Mouse (Mus musculus) adrenal gland, postnatal 14 days (tissue): ENCODE measurements around the gene Olfr761. TPM values are rescaled to one million over a fixed set of nuclear protein-coding genes. Genes with fewer than 3 reads are reported as not detected.
"Not testable (repeated sequence)": the region's sequence is repeated elsewhere in the genome, so short reads cannot be mapped to it uniquely, and the experiment has no call there.

Source experiments
- DNase-seq: peaks from one replicate; pipeline ENCODE4 v3.0.0; 2021; ENCODE audit warnings: mixed read lengths
- long read RNA-seq, 2 experiments: library from polyadenylated mRNA; stranded (forward); transcript quantifications; one replicate each; pipeline ENCODE4 v2.0.0; 2021
- total RNA-seq: library from RNA; stranded (reverse); gene quantifications from 2 replicates; pipeline ENCODE4 v1.2.3, GENCODE M21; 2021

Olfr761 gene
- total RNA-seq = not detected in 2 replicates
- long read RNA-seq, experiment 1 = 0 reads
- long read RNA-seq, experiment 2 = 0 reads

- DNase-seq = no peak
These were observed at the start of gene Olfr761 for GRCm38 (mm10) chr17:37952979-37953378. Gene Olfr761 (minus strand): TSS chr17:37953079.

GRCm38 (mm10) chr17:37995635-37996307 is 42.9 kb upstream of the Olfr761 start:
- no peak for DNase-seq

- DNase-seq = no peak
These were observed 37.6 kb upstream of the Olfr761 start for GRCm38 (mm10) chr17:37990453-37990961.

DNA sequence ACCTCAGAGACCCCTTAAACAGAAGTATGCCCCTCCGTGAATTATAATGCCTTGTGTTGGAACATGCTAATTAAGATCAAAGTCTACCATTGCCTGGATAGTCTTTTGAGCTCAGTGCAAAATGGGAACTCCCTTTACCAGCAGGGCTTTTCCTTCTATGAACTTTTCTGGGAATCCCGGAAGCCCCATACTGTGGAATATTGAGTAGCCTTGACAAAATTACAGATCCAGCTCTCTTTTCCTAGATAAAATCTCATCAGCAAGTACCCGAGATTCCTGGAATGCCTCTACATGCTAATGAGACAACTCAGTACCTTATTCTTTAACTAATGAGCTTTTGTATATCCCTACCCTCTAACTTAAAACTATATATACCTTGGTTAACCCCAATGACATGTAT is 20.7 kb upstream of the Olfr761 start:
- no peak for DNase-seq

DNA sequence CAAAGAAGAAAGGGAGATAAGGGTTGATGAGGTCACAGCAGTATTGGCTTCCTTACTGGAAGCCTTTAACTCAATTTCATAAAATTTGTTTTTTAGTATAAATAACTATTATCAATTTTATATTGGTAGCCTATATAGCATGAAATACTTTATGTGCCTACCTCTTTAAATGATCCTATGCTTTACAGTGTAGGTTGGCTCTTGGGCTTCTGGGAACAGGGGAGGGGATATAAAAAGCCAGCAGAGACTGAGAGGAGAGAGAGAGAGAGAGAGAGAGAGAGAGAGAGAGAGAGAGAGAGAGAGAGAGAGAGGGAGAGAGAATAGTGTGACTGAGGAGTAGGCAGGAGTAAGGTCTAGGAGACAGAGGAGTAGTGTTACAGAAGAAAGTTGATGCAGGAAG is 32.6 kb downstream of the Olfr761 start, which contains the start of gene Olfr128:
Gene Olfr128, plus strand, starts transcription at position 301 of the 400 bp plus-strand sequence.
- no peak for DNase-seq

DNA sequence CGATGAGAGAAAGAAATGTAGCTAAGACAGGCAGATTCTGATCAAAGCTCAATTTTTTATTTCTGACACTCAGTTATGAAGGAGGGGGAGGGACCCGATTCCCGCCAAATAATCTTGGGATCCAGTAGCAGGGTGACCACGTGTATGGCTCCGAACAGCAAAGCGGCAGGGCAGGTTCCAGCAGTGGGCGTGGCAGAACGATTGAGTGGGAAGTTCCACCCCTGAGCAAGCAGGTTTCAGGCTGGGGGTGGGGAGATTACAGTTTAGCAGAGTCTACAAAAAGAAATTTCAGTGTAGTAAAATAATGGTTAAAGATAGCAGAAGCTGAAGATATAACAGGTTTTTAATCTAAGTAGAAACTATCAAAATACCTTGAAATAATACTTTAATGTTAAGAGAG is 46.1 kb downstream of the Olfr761 start:
- not testable (repeated sequence) for DNase-seq

Other genes with a start within 250 kb of the Olfr761 start
- not detected in 2 replicates for gene Olfr120, start 231.3 kb downstream of the Olfr761 start, total RNA-seq
- not detected in 2 replicates for gene Olfr121, start 204.2 kb downstream of the Olfr761 start, total RNA-seq
- gene Olfr122, start 184.5 kb downstream of the Olfr761 start, total RNA-seq = not detected in 2 replicates
- gene Olfr123, start 159.6 kb downstream of the Olfr761 start, total RNA-seq = not detected in 2 replicates
- gene Olfr124, start 153.2 kb downstream of the Olfr761 start, total RNA-seq = not detected in 2 replicates
- not detected in 2 replicates for gene Olfr125, start 120.1 kb downstream of the Olfr761 start, total RNA-seq
- not detected in 2 replicates for gene Olfr126, start 105.6 kb downstream of the Olfr761 start, total RNA-seq
- not detected in 2 replicates for gene Olfr127, start 52.6 kb downstream of the Olfr761 start, total RNA-seq
- not detected in 2 replicates for gene Olfr128, start 32.5 kb downstream of the Olfr761 start, total RNA-seq
- gene Olfr129, start 107.0 kb upstream of the Olfr761 start, total RNA-seq = not detected in 2 replicates
- gene Olfr130, start 110.8 kb upstream of the Olfr761 start, total RNA-seq = not detected in 2 replicates
- gene Olfr131, start 135.6 kb upstream of the Olfr761 start, total RNA-seq = not detected in 2 replicates
- not detected in 2 replicates for gene Olfr132, start 181.4 kb upstream of the Olfr761 start, total RNA-seq
- not detected in 2 replicates for gene Olfr133, start 192.2 kb upstream of the Olfr761 start, total RNA-seq
- gene Olfr134, start 218.3 kb upstream of the Olfr761 start, total RNA-seq = not detected in 2 replicates